Mouse (Mus musculus) heart, postnatal 10 days (tissue): ENCODE results near the gene Bphl. TPM values are rescaled to one million over a fixed set of nuclear protein-coding genes. Genes with fewer than 3 reads are reported as not detected.

Experiments used
- DNase-seq, 2 experiments: peaks; one replicate each; pipeline ENCODE4 v3.0.0; 2021
- intact Hi-C: fragments of 180-260 bp; cut with DNase I; formaldehyde crosslinking; loops from one replicate; pipeline ENCODE4 v1.15.1; 2025
- total RNA-seq, 2 experiments: library from RNA; stranded (reverse); gene quantifications; 2 replicates each; pipeline ENCODE4 v1.2.3; 2021

Gene Bphl
- total RNA-seq, 2 experiments from 2014 or later: 30.4 to 33.8 TPM

DNA sequence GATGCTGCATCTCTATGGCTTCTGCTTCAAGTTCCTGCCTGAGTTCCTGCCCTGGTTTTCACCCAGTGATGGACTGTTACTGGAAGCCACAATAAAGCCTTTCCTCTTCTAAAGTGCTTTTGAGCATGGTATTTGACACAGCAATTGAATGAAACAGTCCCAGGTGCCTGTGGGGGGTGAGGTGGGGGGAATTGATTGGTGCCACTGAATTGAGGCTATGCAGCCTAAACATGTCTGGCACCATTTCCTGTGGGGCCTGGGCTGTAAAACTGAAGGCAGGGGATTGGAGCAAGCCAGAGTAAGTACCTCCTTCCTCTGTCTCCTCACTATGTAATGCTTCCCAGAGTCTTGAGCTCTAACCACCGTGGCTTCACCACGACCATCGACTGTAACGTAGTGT, 77.3 kb downstream of the Bphl start:
- DNase-seq: no peak
- intact Hi-C loops: no loop called here

DNA sequence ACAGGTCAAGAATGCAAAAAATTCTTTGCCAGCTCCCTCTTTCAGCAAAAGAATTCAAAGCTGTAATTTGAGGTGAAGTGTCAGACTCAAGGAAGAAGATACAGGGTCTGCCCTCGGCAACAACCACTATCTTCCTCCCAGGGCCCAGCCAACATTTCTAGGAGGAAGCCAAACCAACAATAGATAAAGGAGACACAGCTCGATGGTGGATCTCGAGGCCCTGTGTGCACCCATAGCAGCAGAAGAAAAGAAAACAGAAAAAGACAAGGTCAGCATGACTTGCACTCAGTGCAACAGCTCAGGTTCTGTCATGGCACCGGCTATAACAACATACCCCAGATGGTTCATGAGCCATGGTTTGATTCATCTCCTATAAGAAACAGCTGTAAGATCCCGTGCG, 79.1 kb downstream of the Bphl start:
- intact Hi-C loops: no loop called here
- DNase-seq: no peak

GRCm38 (mm10) chr13:34118816-34119215, 81.4 kb downstream of the Bphl start:
- intact Hi-C loops: no loop called here
- no peak for DNase-seq

GRCm38 (mm10) chr13:34119406-34119805, 82.0 kb downstream of the Bphl start:
- intact Hi-C loops: no loop called here

DNA sequence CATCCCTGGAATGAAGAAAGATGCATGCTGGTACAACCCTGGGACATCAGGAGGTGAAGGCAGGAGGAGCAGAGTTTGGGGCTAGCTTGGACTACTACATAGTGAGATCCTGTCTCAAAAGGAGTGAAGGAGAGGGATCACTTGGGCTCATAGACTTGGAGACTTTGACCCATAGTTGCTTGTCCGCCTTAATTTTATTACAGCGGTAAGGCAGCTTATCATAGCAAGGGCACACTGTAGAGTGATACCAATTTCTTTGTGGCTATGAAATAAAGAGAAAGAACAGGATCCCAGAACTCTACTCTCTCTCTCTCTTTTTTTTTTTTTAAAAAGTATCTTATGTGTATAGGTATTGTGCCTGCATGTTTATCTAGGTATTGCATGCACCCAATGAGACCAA, 83.1 kb downstream of the Bphl start:
- no peak for DNase-seq
- intact Hi-C loops: no loop called here

More at GRCm38 (mm10) chr13:34119406-34119805, 82.0 kb downstream of the Bphl start:
- no peak for DNase-seq

Other genes starting within 250 kb of the Bphl start
- not detected for gene Serpinb6e, start 194.2 kb upstream of the Bphl start, total RNA-seq
- gene Serpinb6c, start 131.9 kb upstream of the Bphl start, total RNA-seq: under 1 TPM in 1 of 2 experiments, not detected in 1; 0.19 TPM
- gene Nqo2, start 72.9 kb upstream of the Bphl start, total RNA-seq: 10 to 100 TPM; 24.2 to 26.3 TPM
- gene Ripk1, start 35.2 kb upstream of the Bphl start, total RNA-seq: 10 to 100 TPM; 12.9 to 13.5 TPM
- gene Serpinb6a, start 34.8 kb upstream of the Bphl start, total RNA-seq: 100 to 1,000 TPM; 113 TPM
- gene Tubb2a, start 40.4 kb downstream of the Bphl start, total RNA-seq: 100 to 1,000 TPM; 114 to 117 TPM
- gene Tubb2b, start 92.9 kb downstream of the Bphl start, total RNA-seq: 10 to 100 TPM; 22.7 to 27.2 TPM
- 10 to 100 TPM; 34.0 to 39.0 TPM for gene Psmg4, start 125.4 kb downstream of the Bphl start, total RNA-seq